Mouse (Mus musculus): ENCODE measurements at regions not wholly inside any gene's neighbourhood (a gene's known extent, or its start where the extent isn't known, plus 50 kb on each side); places are given as distances from the start of the nearest gene placed in this dataset.

- DNase-seq (ENCODE audit: extremely low spot score) = no peak
Measured at GRCm38 (mm10) chr1:118741286-118741685, 113.5 kb downstream of the Tfcp2l1 start.

DNA sequence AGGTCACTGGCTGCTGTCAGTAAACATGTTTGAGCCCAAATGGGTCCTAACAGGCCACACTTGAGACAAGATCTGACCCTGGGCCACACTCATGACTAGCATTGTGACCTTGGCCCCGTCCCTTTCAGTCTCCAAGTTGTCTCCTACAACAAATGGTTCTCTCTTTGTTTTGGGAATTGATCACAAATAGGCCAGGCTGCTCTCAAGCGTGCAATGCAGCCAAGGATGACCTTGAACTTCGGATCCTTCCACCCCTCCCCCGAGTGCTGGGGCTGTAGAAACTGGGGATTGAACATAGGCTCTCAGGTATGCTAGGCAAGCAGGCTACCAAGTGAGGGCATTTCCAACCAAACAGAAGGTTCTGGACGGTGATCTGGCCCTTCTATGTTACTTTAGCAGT lies 120.5 kb downstream of the Tfcp2l1 start:
- no peak for DNase-seq (ENCODE audit: extremely low spot score)

DNA sequence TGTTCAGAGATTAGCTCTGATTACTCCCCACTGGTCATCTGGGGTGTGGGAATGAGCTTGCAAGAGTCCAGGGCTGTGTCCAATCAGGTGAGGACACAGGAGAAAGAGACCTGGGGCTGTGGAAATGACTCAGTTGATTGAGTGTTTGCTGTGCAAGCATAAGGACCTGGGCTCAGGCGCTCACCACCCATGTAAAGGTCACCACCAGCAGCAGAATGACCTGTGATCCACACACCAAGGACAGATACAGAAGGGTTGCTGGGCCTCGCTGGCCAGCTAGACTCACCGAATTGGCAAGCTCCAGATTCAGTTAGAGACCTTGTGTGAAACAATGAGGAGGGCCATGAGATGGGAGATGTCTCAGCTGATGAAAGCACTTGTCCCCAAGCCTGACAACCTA lies 125.1 kb downstream of the Tfcp2l1 start:
- no peak for DNase-seq (ENCODE audit: extremely low spot score)

GRCm38 (mm10) chr1:118756171-118756865 lies 128.6 kb downstream of the Tfcp2l1 start:
- DNase-seq (ENCODE audit: extremely low spot score) = no peak

GRCm38 (mm10) chr1:118757340-118758030 lies 129.7 kb downstream of the Tfcp2l1 start:
- DNase-seq (ENCODE audit: extremely low spot score) = no peak

- no peak for DNase-seq (ENCODE audit: extremely low spot score)
Measured at GRCm38 (mm10) chr1:118758031-118758400, 130.3 kb downstream of the Tfcp2l1 start.

- DNase-seq (ENCODE audit: extremely low spot score) = peak; percentile 82
Measured at GRCm38 (mm10) chr1:118759141-118759932, 131.6 kb downstream of the Tfcp2l1 start.

DNA sequence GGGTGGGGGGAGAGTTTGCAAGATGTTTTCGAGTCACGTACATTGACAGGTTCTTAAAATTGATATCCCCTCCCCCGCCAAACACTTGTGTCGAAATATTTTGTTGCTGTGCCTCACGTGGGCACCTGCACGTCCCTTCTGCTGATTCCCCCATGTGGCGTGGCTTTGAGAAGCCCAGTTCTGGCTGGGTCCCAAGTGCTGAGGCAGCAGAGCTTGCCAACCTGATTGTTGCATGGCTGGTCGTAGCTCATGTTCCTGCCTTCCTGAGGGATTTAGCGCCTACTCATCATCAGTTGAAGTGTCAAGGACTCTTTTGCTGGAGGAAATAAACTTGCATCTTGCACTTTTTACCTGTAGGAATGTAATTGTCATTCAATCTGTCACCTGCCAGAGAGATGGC lies 137.8 kb downstream of the Tfcp2l1 start:
- no peak for DNase-seq (ENCODE audit: extremely low spot score)

DNA sequence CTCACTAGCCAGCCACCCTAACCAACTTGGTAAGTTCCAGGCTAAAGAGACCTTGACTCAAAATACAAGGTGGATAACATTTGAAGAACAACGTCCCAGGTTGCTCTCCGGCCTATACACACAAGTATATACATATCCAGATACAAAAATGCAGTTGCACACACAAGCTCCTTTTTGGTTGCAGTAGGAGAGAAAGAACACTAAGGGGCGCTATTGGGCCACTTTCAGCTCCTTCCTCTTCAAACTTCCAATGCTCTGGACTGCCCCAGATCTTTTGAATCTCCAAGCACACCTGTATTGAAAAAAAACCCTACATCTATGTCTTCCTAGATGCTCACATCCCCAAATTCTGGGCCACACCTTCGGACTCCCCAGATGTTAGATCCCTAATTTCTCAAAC lies 141.1 kb downstream of the Tfcp2l1 start:
- DNase-seq (ENCODE audit: extremely low spot score) = peak; percentile 53

DNA sequence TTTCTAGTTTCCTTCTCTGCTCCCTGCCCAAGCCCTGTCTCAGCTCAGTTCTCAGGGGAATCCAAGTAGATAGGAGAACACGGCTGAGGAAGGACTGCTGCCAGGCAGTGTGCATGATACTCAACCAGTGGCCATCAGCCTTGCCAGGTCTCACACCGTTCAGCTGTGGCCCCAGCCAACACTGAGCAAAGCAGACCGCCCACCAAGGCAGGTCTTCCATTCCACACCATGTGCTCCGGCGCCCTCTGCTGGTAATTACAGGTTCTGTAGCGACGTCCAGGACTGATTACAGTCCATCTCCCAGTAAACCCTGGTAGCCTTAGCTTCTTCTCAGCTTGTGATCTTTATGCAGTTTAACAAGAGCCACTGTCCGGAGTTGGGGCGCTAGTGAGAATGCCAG lies 144.5 kb downstream of the Tfcp2l1 start:
- DNase-seq (ENCODE audit: extremely low spot score) = peak; percentile 75

DNA sequence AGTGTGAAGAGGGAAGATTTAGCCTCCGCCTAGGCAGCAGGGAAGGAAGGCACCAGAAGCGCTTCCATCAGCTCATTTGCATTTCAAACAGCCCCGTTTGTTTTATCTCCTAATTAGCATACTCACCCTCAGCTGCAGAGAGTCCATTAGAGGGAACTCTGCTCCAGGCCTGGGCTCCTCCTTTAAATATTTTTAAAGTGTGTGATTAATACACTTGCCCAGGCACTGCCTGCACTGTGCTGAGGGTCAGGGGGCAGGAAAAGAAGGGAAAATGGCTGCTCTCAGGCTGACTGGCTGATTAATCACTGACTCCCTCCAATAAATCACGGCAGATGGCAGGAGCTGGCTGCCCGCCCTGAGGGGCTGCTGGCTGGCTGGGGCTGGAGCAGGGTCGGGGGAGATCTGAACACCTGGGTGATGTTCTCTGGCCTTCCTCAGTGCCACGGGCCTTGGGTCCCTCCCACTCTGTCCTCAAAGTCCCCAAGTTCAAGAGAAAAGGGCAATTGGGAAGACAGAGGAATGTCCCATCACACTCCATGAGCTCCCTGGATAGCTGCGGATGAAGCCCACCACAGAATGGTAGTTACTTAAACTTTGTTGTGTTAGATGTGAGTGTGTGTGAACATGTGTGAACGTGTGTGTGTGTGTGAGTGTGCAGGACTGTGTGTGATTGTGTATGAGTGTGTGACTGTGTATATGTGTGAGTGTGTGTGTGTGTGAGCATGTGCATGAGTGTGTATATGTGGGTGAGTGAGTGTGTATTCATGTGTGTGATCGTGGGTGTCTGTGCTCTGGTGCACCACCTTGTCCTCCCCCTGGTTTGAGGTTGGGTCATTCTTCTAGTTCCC lies 149.1 kb downstream of the Tfcp2l1 start:
- peak; percentile 69 for DNase-seq (ENCODE audit: extremely low spot score)

Measured in embryo, embryonic 9.5 days (tissue).